Mouse (Mus musculus): ENCODE measurements around the gene Lrig1.

Gene Lrig1

DNA sequence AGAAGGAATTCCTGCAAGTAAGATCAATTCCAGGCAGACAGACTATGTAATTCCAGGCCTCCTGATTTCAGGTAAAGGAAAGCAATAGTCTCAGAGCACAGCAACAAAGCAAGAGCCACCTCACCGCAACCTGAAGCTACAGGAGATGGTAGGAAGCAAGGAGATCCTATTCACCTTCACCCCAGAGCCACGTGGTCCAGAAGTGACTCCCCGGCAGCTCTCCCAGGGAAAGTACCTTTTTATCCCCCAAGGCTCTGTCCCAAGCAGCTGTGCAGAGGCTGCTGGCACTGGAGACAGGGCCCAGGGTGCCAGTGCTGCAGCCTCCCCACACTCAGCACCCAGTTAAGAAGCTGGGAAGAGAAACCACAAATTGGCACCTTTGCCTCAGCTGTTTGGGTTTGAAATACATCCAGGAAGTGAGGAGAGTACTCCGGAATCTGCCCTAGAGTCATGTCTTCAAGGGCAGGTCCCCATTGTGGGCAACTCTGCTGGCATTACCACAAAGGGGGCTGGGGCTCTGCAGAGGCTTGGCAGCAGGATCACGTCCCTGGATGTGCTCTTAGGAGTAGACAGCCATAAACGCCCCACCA, 53.6 kb downstream of the Lrig1 start:
- DNase-seq = no peak

DNA sequence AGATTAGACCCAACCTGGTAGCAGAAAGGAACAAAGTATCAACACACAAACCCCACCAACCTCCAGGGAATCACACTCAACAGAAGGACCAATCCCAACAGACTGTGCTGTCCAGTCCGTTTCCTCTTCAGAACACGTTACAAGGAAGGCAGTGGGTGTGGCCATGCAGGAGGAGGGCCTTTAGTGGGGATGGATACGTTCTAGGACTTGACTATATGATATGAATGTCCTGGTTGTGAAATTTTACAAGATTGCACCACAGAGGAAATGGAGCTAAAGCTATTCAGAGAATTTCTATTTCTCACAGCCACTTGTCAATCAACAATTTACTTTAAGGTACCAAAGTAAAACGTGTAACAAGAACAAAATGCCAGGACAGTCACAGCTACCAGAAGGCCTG, 54.2 kb downstream of the Lrig1 start:
- DNase-seq = no peak

DNA sequence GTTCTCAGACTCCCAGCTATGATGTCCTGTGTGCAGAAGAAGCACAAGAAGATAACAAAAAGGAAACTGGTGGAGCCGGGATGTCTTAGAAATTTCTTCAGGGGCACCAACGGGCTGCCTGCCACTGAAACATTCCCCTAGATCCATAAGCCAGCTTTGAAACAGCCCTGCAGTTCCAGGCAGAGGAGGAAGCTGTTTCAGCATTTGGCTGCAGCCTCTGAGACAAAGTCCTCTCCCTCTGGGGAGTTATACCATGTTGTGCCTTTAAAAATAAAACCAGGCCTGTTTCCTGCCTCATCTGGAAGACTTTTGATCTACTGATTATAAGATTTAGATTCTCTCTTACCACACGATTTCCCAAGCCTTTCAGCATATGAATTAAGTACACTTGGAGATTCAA, 55.3 kb downstream of the Lrig1 start:
- DNase-seq = no peak

DNA sequence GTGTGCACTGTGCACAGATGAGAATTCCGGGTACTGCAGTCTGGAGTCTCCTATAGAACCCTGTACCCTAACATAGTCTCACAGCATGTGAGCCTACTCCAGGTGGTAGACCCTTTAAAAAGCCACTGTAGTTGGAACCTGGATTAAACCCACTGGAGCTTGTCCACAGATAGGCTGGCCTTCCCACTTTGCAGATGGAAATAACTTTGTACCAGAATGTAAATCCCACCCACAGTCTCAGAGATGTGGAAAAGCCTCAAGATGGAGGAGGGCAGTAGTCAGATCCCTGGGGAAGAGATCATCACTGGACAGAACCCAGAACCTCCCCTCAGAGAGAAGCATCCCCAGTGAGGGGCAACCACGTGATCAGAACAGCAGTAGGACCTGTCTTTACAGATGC, 56.0 kb downstream of the Lrig1 start:
- no peak for DNase-seq

DNA sequence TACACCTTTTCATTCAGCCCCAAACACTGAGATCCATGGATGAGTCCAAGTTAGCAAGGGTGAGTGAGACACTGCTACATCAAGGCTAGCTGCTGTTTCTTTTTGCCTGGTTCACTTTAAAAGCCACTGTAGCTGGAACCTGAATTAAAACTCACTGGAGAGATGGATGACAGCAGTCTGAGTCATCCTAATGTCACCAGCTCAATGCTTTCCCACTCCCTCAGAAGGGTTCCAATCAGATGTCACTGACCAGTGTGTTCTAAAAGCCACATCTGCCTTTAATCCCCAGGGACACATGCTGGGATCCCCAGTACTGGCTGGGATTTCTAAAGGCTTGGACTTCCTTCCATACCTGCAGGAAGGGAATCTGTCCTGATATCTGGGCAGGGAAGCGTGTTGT, 57.9 kb downstream of the Lrig1 start:
- DNase-seq = no peak

DNA sequence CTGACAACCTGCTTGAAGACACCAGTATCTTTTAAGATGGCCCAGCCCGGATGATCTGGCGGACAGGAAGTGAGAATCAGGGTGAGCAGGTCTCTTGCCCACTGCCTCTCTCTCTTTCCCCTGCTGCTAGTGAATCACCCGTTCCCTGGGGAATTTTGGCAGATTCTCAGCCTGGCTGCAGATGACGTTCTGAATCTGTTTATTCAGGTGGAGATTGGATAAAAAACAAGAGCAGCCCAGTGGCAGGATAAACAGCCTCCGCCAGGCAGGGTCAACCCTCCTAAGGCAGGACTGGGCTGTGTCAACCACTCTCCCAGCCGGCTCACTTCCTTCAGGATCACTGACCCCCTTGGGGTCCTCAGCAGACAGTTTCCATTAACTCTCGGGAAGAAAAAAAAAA, 59.7 kb downstream of the Lrig1 start:
- DNase-seq = no peak

DNA sequence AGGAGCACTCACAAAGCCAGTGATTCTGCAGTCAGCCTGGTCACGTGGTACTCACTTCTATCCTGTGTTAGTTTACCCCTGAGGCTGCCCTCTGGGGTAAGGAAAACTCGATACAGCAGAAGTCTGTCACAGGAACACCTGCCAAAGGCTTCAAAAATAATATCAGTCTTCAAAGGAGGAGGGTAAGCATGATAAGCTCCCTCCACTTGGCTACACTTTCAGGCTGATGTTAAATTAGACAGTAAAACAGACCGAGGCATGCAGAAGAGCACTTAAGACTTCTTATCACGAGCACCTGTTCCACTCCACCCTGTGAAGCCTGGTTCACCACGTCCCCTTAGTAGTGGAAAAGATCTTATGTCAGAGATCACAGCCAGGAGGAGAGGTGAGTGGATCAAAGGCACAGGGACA, 62.9 kb downstream of the Lrig1 start:
- DNase-seq = no peak

DNA sequence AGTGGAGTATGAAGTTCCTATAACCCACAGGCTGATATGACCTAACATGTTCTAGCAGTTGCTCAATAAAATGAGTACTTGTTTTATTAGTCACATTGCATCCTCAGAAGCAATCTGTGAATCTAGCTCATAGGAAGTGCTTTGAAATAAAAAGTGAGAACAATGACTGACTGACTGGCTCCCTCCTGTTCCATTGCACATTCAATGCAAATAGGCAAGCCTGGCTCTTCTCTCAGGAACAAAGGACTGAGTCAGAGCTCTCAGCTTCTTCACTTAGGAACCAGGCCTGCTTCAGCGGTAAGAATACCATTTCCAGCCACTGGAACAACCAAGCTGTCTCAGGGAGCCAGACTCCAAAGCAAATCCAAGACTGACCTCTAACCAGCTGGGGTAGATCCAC, 64.6 kb downstream of the Lrig1 start:
- DNase-seq = no peak

DNA sequence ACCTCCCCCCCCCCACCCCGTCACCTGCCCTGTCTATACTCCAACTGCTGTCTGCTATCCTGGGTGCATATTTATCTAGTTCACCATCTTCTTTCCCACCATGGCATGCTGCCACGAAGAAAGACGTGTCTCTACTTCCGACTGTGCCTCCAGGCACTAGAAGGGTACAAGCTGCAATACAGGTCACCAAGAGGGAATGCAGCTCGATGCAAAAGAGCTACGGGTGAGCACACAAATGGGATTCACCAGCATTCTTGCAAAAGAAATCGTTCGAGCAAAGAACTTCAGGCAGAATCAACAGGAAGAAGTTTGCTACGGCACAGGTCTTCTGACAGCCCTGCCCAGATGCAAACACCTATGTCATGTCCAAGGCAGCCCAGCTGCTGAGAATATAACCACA, 65.2 kb downstream of the Lrig1 start:
- DNase-seq = no peak

DNA sequence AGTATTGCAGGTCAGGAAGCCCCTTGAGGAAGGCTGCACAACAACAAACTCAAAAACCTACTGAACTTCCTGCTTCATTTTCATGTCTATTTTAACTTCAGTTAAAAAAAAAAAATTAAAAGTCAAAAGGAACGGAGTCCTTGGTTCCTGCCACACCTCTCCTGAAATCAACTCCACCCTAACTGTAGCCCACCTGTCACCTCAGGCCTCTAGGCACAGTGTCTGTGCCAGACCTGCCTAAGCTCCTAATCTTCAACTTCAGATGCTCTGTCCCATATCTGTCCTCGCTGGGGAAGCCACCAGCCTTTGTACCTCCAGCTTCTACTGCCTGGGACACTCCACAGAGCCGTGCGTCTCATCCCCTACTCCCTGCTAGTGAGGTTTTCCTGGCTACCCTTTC, 65.7 kb downstream of the Lrig1 start:
- DNase-seq = no peak

DNA sequence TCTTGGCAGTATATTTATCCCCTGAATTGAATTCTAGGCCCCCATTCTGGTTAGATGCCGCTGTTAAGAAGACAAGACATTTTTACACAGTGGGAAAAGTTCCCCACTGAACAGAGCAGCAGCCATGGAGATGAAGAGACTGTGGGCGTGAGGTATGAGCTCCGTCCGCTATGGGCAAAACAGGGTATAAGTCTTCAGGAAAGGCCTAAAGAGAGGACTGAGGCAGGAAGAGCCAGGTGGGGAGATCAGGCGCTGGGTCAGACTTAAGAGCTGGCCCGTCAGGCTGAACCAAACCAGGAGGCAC, 68.2 kb downstream of the Lrig1 start:
- no peak for DNase-seq

DNA sequence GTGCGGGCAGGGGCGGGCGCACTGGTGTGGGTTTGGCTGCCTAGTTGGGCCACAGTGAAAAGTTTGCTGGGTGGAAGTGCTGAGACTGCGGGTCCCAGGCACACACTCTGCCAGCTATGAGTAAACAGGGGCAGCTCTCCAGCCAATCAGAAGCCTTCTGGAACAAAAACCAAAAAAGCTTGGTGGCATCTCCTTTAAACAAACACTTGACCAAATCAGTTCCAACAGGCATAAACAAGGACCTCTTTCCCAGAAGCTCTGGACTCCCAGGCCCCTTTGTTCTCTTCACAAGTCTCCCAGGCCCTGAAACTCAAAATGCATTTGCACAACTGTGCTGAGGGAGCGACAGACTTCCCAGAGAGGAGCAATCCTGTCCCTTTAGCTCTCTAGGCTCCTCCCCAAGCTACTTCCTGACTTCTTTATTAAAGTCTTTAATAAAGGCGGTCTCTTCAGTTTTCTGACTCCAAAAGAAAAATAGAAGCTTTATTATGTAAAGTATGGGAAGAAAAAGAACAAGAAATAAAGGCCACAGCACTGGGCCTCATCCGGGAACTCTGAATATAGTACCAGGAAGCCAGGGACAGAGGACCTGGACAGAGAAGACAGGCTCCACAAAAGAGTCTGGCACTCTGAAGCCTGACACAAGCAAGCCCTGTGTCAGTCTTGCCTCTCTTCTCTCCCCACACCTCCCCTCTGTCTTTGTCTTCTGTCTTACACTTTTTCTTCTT, 68.7 kb downstream of the Lrig1 start:
- no peak for DNase-seq

DNA sequence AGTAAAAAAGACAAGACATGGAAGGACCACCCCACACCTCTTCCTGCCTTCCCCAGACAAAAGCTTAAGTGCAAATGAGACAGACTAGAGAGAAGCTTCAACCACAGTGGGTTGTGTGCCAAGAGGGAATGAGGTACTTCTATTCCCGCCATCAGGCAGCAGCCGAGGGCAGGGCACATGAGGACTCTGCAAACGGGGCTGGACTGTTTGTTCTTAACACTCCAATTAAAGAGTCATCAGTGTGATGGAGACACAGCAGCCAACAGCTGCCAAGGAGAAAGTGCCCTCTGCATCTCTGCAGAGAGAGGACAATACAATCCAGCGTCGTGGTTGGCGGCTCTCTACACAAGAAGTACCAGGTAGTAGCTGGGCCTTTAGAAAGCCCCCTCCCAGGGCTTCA, 71.2 kb downstream of the Lrig1 start:
- DNase-seq = no peak

DNA sequence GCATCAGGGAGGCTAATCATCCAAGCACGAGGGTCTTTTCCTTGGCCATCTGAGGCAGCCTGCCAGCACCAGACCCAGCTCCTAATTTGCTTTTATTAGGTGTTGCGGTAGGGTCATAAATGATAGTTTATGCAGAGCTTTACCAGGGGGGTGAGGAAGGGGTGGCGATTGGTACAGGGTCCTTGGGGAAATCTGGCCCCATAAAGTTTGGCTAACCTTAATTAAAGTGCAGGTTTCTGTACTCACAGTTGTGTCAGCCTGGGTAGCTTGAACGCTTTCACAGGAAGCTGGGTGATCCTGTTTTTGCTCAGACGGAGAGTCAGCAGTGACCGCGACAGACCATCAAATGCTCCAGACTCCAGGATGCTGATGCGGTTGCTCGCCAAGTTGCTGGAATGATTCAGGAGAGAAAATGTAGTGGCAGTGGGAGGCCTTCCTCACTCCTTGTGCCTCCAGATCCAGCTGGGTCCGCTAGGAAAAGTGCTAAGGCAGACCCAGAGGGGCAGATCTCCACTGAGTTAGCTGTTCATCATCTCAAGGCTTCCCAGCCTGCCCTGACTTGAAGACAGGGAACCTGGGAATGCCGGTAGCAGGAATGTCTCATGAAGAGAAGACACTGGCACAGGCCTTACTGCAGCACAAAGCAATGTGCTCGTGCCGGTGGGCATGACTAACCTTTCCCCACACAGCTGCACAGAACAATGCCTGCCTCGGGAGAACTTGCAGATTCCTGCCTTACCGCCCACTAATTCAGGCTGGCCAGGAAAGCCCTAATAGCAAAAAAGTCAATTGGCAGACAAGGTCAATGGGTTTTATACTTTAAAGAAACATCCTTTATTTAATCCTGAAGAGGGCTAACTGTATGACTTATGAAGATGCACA, 72.0 kb downstream of the Lrig1 start:
- DNase-seq = no peak

DNA sequence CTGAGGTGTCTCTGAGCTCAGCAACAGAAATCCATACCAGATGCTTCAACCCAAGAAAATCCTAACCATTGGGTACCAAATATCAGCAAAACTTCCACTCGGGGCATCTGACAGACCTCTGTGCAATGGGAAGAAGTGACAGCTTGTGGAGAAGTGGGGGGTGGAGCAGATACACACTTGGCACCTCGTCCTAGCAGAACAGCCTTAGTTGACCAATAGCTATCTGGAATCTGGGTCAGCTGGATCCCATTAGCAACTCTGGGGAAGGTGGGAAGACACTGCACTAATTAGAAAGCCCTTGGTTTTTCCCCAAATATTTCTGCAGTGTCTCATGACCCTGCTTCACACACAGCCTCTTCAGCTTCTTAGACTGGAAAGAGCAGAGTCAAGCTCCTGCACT, 73.2 kb downstream of the Lrig1 start:
- DNase-seq = no peak

DNA sequence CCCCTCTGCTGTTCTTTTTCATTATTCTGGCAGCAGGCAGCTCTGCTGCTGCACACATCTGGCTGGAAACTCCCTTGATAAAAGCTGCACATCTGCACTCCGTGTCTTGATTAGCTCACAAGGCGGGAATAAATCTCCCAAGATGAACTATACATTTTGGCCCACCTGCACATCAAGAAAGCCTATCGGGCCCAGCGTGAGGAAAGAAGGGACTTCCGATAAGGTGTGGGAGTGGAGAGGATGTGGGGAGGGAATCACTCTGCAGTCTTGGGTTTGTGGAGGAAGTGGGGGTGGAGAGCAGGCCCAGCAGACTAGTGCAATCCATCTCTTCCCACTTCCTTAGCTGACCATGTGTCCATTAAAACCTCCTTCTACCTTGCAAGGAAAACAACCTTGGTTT, 74.1 kb downstream of the Lrig1 start:
- DNase-seq = no peak

DNA sequence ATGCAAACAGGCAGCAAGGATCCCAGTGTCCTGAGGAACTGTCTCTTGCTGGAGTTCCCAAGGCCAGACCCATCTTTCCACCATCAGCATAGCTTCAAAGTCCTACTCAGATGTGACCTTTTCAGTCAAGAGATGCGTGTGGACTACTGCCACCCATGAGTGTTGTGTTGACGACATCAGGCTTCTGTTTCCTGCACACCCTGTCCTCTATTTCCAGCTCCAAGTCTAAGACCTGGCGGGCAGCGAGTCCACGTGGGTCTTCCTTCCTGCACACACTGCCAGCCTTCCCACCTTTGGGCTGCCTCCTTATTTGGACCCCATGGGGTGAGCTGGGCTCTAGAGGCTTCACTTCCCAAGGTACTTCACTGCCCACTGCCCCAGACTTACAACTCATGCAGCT, 75.4 kb downstream of the Lrig1 start:
- DNase-seq = no peak

DNA sequence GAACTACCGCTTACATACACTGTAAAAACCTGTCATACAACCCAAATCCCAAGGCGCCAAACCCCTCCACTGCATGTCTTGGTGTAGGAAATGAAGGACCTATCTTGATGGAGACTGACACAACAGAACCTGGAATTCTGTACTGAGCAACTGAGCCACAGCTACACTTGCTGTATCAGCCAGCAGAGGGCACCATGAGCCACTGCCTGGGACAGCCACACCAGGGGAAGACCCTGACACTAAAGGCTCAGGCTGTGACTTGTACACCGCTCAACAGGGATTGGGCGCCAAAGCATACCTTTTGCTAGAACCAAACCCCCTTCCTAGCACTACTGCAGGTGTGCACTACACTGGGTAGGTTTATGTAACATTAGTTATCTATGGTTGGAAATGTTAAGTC, 77.0 kb downstream of the Lrig1 start:
- DNase-seq = peak; percentile 88

DNA sequence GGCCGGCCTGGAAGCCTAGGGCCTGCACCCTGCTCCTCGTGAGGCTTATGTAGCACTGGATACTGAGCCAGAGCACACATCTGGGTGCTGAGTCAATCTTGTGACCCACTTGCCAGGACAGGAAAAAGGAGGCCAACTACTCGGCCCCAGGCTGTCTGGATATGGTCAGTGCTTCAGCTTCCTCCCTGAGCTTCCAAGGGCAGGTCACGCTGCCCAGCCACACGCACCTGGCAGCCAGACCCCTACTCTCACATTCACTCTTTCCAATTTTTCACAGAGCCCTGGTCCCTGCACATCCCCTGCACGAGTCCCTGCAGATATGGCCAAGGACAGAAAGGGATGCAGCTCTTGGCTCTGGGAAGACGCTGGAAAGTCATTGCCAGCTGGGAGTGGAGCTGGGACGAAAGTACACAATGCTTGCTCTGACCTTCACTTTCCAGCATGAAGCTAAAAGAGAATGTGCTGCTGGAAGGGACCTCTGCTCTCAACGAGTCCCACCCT, 79.1 kb downstream of the Lrig1 start:
- no peak for DNase-seq

DNA sequence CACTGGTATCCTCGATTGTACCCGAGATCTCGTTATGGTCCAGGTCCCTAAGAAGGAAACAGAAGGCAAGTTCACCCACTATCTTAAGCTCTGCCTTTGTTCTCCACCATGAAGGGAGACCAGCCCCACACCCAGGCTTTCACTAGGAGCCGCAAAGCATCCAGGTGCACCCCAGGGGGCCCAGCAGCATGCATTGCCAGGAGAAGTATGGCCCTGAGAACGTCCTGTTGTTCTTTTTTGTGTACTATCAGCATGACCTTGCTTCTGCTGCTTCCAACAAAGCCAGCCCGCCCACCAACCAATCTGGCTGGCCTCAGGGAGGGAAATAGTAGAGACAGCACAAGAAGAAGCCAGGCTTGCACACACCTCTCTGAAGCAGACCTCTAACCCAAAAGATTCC, 79.7 kb downstream of the Lrig1 start:
- no peak for DNase-seq

DNA sequence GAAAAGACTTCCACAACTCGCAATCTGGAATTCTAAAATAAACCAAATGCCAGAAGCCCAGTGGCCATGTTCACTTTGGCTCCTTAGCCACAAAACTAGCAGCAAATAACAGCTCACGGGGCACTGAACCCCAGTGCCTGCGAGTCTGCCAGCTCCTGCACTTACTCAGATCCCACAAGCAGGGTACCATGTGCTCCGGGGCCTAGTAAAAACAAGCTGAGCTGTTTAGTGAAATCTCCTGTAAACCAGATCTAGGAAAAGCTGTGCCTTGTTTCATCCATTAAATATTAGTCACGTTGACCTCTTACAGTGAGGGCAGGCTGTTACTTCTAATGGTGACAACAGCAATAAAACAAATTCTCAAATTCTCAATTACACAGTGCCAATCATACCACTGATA, 81.3 kb downstream of the Lrig1 start:
- no peak for DNase-seq

DNA sequence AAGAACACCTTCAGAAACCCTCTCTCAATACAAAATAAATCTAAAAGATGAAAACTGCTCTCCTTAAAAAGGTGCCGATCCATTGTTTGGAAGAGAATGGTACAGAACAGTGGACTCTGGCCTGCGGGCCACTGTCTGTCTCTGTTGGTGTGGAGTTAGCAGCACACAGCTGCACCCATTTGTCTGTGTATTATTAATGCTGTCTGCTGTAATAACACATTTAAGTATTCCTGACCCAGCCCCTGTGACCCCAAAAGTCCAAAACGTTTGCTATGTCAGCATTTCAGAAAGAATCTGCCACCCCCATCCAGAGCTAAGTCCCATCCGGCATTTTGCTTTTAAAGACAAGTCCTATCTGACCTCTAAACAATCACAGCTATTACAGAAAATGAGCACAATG, 84.0 kb downstream of the Lrig1 start:
- DNase-seq = peak; percentile 44

DNA sequence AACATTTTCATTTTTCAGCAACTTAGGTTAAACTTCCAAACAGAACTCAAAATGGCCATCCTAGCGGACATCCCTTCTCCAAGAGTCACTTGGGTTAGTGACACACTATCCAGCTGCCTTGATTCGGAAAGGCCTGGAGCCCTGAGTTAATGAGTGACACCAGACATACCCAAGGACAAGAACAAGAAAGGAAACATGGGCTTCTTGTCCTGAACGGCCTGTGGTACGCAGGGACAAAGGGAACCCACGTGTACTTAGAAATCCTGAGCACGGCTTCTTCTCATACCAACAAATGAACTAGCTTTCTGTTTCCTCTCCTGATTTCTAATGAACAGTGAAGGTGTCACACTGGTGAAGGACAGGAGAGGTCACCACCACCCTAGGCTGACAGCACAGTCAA, 85.6 kb downstream of the Lrig1 start:
- DNase-seq = no peak

DNA sequence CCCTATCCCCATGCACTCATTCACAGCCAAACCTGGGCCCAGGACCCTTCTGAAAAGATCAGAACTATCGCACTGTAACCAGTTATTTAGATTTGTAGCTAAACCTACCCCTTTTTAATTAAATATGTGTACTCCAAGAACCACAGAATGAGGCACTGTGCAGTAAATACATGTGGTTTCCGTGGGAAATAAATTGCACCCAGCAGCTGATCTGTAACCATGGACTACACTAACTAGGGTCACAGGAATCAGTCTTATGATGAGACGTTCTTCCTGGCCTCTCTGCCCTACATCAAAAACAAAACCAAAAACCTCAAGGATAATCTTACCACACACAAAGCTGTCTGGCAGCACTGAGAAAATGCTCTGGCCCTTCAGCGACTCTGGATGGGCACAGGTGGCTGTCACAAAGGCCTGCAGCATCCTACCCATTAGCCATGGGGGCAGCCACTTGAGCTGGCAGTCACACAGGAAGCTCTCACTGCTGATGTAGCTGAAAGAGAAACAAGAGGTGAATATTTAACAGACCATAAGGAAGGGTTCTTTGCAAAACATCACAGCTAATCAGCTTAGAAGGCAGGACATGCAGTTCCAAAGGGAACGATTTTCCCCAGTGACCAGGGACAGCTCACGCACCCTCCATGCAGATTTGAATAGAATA, 86.6 kb downstream of the Lrig1 start:
- no peak for DNase-seq

All from kidney, postnatal 10 days (tissue).